Mouse (Mus musculus) natural killer cell, adult 2 months (primary cell): ENCODE data around the gene Serpind1.

Source experiments
- DNase-seq, 2 experiments: peaks; one replicate each; pipeline ENCODE4 v3.0.0; 2022; ENCODE audit warnings: low spot score in 2 of 2

Gene Serpind1

GRCm38 (mm10) chr16:17346766-17347165 is 15.6 kb downstream of the Serpind1 start:
- DNase-seq = no peak

GRCm38 (mm10) chr16:17356031-17356430 is 24.9 kb downstream of the Serpind1 start:
- no peak for DNase-seq

GRCm38 (mm10) chr16:17358787-17359186 is 27.6 kb downstream of the Serpind1 start:
- no peak for DNase-seq

- DNase-seq = no peak
These were observed 51.1 kb downstream of the Serpind1 start for GRCm38 (mm10) chr16:17382306-17382705.

GRCm38 (mm10) chr16:17383594-17384326 is 52.6 kb downstream of the Serpind1 start:
- no peak for DNase-seq

- DNase-seq = no peak
These were observed 61.6 kb downstream of the Serpind1 start for GRCm38 (mm10) chr16:17392784-17393183.
